Mouse (Mus musculus) testis, adult 2 months (tissue): ENCODE measurements around the gene Cd5.

Source experiments
- CTCF ChIP-seq: fragments of 200-500 bp; IDR thresholded peaks from 2 replicates; pipeline ENCODE4 v1.5.1; 2012; ENCODE audit warnings: low read depth, mild to moderate bottlenecking, inconsistent platforms, low read length, moderate library complexity; ENCODE audit not compliant: control insufficient read depth, insufficient read depth, insufficient replicate concordance
- POLR2A ChIP-seq: fragments of 200-500 bp; IDR thresholded peaks from 2 replicates; pipeline ENCODE4 v1.6.1; 2012; ENCODE audit warnings: low read depth, mild to moderate bottlenecking, inconsistent platforms, low read length, moderate library complexity; ENCODE audit not compliant: control insufficient read depth

DNA sequence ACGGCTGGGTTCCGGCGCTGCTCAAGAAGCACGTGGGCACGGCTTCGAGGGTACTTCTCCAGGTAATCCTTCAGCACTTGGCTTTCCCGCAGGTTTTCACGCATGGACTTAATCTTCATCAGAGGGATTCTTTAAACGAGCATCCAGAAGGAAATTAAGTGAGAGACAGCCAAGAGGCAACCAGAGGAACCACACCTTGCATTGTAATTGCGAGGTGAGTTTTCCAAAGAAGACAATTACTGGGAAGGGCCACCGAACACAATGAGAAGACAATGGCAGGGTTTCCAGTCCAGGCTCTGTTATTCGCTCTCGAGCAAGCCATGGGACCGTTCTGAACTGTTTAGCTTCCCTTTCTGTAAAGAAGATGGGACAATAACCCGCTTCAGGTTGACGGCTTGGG is 62.1 kb downstream of the Cd5 start:
- TF ChIP-seq CTCF, result no peak
- no peak for TF ChIP-seq POLR2A
